Mouse (Mus musculus): ENCODE measurements around the gene Fry. TPM values are rescaled to one million over a fixed set of nuclear protein-coding genes. Genes with fewer than 3 reads are reported as not detected.

Fry gene
- total RNA-seq, 2 experiments from 2014 or later, result 18.4 to 26.7 TPM

DNA sequence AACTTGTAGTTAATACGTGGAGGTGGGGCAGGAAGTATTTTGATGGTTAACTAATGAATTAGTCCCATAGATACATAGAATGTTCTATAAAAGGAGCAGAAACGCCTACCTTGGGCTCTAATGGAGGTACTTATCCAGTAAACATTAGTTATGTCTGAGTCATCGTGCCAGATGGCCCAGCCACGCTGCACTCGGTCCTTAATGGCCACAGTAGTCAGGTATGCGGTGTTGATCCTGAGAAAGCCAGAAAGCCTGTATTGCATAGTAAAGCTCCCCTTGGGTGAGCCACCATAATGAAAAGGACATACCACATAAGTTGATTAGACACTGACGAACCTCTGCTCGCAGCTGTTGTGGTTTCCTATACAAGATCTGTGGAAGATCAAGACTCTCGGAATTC, 7.5 kb downstream of the Fry start:
- no peak for ATAC-seq (replicated peaks; ENCODE audit: poor library complexity, severe bottlenecking)

- ATAC-seq (replicated peaks; ENCODE audit: poor library complexity, severe bottlenecking), result no peak
These were observed 10.0 kb downstream of the Fry start for GRCm38 (mm10) chr5:150128432-150128831.

- ATAC-seq (replicated peaks; ENCODE audit: poor library complexity, severe bottlenecking), result no peak
These were observed 11.7 kb downstream of the Fry start for GRCm38 (mm10) chr5:150130144-150130543.

GRCm38 (mm10) chr5:150131166-150131565, 12.7 kb downstream of the Fry start:
- no peak for ATAC-seq (replicated peaks; ENCODE audit: poor library complexity, severe bottlenecking)

GRCm38 (mm10) chr5:150134651-150135050, 16.2 kb downstream of the Fry start:
- ATAC-seq (replicated peaks; ENCODE audit: poor library complexity, severe bottlenecking), result no peak

GRCm38 (mm10) chr5:150135529-150135928, 17.1 kb downstream of the Fry start:
- ATAC-seq (replicated peaks; ENCODE audit: poor library complexity, severe bottlenecking), result no peak

DNA sequence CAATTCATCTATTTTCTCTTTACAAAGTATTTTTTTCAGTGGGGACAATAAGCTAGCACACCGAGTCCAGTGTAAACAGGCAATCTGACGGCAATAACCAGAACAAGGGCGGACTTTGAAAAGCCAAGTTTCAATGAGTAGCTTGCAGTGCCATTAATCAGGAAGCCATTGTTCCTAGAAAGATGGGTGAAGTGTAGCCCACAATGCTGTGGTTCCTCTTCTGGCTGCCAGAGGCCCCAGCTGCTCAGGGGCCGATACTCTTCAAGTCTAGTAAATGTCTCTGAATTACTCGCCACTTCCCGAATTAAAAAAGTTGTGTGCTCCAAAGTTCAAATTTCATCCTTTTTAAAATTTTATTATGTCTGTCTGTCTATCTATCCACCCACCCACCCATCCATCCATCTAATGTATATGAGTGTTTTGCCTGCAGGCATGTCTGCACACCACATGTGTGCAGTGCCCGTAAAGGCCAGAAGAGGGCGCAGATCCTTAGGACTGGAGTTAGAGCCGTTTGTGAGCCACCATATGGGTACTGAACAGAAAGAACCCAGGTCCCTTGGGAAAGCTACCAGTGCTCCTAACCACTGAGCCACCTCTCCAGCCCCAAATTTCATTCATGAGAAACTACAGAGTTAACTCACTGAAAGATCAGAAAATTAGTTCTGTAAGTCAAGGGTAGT, 19.5 kb downstream of the Fry start:
- peak; percentile 63 for ATAC-seq (replicated peaks; ENCODE audit: poor library complexity, severe bottlenecking)

DNA sequence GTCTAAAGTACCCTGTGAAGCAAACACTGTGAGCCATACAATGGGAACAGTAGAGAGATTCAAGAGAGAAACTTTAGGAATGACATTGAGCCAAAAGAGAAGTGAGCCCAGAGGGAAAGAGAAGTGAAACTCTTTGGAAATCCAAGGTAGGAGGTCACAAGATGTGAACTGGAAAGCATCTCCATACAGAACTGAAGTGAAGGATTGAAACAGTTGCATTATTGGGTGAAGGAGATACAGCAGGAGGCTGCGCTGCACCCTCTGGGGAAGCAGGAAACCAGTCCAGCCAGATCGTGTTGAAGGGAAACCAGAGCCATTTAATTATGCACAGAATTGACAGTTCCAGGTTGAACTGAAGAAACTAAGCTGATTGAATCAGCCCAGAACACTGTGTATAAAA, 22.1 kb downstream of the Fry start:
- ATAC-seq (replicated peaks; ENCODE audit: poor library complexity, severe bottlenecking), result peak; percentile 91

- ATAC-seq (replicated peaks; ENCODE audit: poor library complexity, severe bottlenecking), result no peak
These were observed 27.5 kb downstream of the Fry start for GRCm38 (mm10) chr5:150145967-150146366.

- no peak for ATAC-seq (replicated peaks; ENCODE audit: poor library complexity, severe bottlenecking)
These were observed 28.2 kb downstream of the Fry start for GRCm38 (mm10) chr5:150146612-150147011.

DNA sequence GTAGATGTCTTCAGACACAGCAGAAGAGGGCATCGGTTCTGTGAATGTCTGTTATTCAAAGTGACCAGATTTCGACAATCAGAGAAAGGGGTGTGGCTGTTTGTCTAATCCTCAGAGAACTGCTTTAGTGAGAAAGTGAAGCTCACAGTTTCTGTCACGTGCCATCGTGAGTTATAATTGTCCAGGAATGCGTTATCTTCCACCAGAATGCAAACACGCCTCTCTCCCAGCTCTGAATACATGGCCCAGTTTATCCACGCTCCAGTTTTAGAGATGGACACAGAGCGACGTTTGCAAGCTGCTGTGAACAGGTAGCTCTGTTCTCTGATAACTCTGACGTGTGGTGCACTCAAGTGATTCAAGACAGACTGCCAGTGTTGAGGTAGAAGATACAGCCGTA, 31.3 kb downstream of the Fry start:
- ATAC-seq (replicated peaks; ENCODE audit: poor library complexity, severe bottlenecking), result no peak

GRCm38 (mm10) chr5:150150986-150151385, 32.5 kb downstream of the Fry start:
- ATAC-seq (replicated peaks; ENCODE audit: poor library complexity, severe bottlenecking), result no peak

DNA sequence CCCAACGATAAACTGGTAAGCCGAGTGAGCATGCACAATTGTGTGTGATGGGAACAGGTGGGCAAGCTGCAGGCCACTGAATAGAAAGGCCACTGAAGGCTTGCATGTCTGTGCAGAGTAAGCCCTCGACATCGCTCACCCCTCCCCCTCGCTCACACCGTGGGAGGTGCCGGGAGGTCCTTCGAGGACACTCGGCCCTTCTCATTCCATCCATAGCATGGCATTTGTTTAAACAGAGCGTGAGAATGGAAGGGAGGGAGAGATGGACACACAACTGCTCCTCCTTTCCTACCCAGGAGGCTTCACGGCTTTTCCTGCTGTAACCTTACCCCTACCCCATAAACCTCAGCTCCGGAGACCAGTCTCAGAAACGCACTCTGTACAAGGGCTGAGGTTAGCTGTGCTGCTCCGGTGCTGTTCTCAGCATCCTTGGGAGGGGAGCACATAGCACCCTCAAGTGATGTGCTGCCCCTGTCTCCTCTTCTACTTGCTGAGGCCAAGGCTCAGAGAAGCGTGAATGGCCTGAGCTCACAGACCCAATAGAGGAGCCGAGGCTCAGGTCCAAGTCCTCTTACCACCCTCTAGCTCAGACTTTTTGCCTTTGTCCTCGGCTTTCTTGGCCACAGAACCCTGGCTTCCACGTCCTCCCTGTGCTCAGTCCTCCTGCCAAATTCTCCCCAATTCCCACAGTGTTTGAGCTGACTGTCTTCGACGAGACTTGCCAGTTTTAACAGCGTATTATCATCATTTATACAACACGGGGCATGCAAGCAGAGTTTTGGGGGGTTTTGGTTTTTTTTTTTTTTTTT, 33.8 kb downstream of the Fry start:
- no peak for ATAC-seq (replicated peaks; ENCODE audit: poor library complexity, severe bottlenecking)

- ATAC-seq (replicated peaks; ENCODE audit: poor library complexity, severe bottlenecking), result no peak
These were observed 34.4 kb downstream of the Fry start for GRCm38 (mm10) chr5:150152880-150153281.

DNA sequence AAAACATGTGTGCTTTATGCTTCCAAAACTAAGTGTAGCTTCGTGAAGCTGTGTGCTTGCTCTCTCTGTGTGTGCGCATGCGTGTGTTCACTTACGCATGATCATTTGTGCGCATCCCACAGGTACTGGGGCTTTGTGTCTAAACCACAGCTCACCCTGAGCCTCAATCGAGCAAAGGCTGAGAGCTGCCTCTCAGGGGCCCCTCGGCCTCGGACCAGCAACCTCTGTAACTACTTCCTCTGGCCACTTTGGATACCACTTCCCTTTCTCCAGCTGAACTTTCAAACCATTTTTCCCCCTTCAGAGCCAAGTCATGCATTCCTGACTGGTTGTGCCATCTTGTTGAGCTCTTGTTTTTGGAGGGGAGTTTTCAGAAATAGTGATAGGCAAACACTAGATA, 36.9 kb downstream of the Fry start:
- ATAC-seq (replicated peaks; ENCODE audit: poor library complexity, severe bottlenecking), result peak; percentile 74

GRCm38 (mm10) chr5:150156063-150156786, 37.8 kb downstream of the Fry start:
- peak; percentile 60 for ATAC-seq (replicated peaks; ENCODE audit: poor library complexity, severe bottlenecking)

DNA sequence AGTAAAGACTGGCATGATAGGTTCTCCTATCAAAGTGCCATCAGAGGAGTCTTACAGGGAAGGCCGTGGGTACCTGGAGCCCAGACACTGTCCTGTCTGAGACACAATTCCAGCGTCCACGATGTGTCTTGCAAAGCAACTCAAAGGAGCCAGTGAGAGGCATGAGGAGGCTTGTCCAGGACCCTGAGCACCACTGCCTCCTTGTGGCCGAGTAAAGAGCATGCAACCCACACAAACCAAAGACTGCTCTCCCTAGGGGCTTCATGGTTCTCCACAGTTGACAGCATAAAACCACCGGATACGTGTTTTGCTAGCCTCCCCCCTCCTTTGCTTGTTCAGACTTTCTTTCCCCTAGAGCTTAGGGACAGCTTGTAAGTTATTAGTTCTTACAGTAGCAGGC, 39.2 kb downstream of the Fry start:
- ATAC-seq (replicated peaks; ENCODE audit: poor library complexity, severe bottlenecking), result peak; percentile 68

DNA sequence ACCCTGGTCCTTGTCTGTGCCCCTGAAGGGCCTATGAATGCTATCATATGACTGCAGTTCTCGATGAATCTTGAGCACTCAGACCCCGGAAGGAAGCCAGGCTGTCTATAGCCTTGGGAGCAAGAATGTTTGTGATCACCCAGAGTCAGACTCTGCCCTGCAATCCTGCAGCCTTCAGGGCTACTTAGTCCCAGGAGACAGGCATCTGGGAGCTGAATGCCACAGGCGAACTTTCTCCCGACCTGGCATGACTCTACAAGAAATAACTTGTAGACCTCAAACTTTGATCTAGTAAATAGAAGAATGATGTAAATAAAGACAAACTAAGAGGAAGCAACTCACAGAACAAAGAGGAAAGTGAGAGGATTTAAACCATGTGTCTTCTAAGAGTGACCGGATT, 40.7 kb downstream of the Fry start:
- no peak for ATAC-seq (replicated peaks; ENCODE audit: poor library complexity, severe bottlenecking)

DNA sequence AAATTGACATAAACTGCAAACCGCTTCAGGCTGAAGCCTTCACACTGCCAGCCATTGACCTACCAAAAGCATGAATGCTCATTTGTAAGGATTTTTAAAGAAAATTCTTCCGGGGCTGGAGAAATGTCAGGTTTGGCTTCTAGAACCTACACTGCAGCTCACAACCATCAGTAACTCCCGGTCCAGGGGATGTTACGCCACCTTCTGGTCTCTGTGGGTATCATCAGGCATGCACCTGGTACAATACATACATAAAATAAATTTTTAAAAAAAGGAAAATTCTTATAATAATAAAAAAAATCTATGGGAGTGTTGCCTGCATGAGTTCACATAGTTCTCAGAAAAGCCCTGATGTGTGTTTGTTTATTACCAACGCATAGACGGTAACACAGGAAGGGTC, 42.7 kb downstream of the Fry start:
- ATAC-seq (replicated peaks; ENCODE audit: poor library complexity, severe bottlenecking), result 0 out of 2 replicates have a peak, but pooled peaks have one; percentile 36

DNA sequence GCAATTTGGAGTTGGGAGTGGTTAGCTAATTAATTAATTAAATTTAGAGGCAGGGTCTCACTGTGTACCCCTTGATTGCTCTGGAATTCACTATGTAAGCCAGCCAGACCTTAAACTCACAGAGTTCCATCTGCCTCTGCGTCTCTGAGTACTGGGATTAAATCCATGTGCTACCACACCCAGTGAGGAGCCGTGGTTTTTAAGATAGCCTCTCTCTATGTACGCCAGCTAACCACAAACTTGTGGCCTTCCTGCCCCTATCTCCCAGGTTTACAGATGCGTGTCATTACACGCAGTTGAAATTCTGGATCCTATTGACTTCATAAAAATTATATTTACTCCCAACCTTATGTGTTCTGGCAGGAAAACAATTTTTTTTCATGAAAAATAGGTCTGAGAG, 43.5 kb downstream of the Fry start:
- ATAC-seq (replicated peaks; ENCODE audit: poor library complexity, severe bottlenecking), result no peak

DNA sequence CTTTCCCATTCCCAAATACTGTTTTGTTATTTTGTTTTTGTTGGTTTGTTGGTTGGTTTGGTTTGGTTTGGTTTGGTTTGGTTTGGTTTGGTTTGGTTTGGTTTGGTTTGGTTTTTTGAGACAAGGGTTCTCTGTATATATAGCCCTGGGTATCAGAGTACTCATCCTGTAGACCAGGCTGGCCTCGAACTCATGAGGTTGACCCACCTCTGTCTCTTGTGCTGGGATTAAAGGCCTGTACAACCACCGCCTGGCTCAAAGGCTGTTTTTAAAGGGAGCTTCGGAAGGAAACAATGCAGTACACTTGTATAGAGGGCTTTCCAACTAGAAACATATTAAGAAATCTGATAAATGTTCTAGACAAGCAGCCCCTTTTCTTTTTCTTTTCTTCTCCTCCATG, 46.2 kb downstream of the Fry start:
- no peak for ATAC-seq (replicated peaks; ENCODE audit: poor library complexity, severe bottlenecking)

All from granulocyte monocyte progenitor cell, adult 5-6 weeks (primary cell).